In genomic region chr5:132971046-132971445, GRCm38 (mm10) we compare ENCODE assay signal across 11 mouse cellular contexts.
DNase-seq lines count a peak whose midpoint lies in the region; ATAC-seq and TF ChIP-seq lines count a peak whose summit lies in the region.
"Had no signal": no experiment of that assay in that cellular context is flagged by ENCODE, and none has a peak within 500 bp of the region (broad histone marks: within the 10 kb centered on the region; RNA-seq: fewer than 3 reads in every experiment).

No protein-coding gene starts in this region.

- H3K27ac ChIP-seq in heart, embryonic 11.5 days (ENCODE audit: low read depth, low read length): no peak overlapping the region
- no peak overlapping the region for H3K27ac ChIP-seq in lung, embryonic 14.5 days (ENCODE audit: low read depth)
- no peak overlapping the region for H3K27ac ChIP-seq in kidney, embryonic 16.5 days (ENCODE audit: low read length)
- H3K27ac ChIP-seq: limb, embryonic 15.5 days had no signal

- no peak overlapping the region for H3K4me3 ChIP-seq in heart, embryonic 11.5 days (ENCODE audit: low read depth, low read length)
- no peak overlapping the region for H3K4me3 ChIP-seq in lung, embryonic 14.5 days (ENCODE audit: low read depth, low read length)
- no peak overlapping the region for H3K4me3 ChIP-seq in kidney, embryonic 16.5 days (ENCODE audit: low read length)
- H3K4me3 ChIP-seq: limb, embryonic 15.5 days had no signal

- H3K4me2 ChIP-seq in heart, embryonic 11.5 days: no peak overlapping the region
- H3K4me2 ChIP-seq in lung, embryonic 14.5 days: no peak overlapping the region
- H3K4me2 ChIP-seq in kidney, embryonic 16.5 days (replicated peaks; ENCODE audit: low read depth, low read length): no peak overlapping the region
- H3K4me2 ChIP-seq: limb, embryonic 15.5 days had no signal

- no peak overlapping the region for H3K9ac ChIP-seq in heart, embryonic 11.5 days (ENCODE audit: low read depth, low read length)
- H3K9ac ChIP-seq in lung, embryonic 14.5 days: no peak overlapping the region
- no peak overlapping the region for H3K9ac ChIP-seq in kidney, embryonic 16.5 days (replicated peaks; ENCODE audit: low read length)
- H3K9ac ChIP-seq: limb, embryonic 15.5 days had no signal

- no peak for TF ChIP-seq CTCF in lung, embryonic 14.5 days (IDR thresholded peaks at IDR 0.05; ENCODE audit: low read depth)
- no peak for TF ChIP-seq CTCF in brain, embryonic 14.5 days (IDR thresholded peaks at IDR 0.05; ENCODE audit: borderline replicate concordance, extremely low read depth, insufficient read depth, insufficient read length)

- no peaks in the 10 kb centered on the region for H3K27me3 ChIP-seq in heart, embryonic 11.5 days (ENCODE audit: control insufficient read depth, insufficient read depth, low read length)
- no peaks in the 10 kb centered on the region for H3K27me3 ChIP-seq in lung, embryonic 14.5 days (ENCODE audit: insufficient read depth, low read length)
- H3K27me3 ChIP-seq in kidney, embryonic 16.5 days (ENCODE audit: insufficient read depth, low read length): no peaks in the 10 kb centered on the region
- H3K27me3 ChIP-seq: limb, embryonic 15.5 days had no signal

- no peak for ATAC-seq in heart, embryonic 11.5 days (replicated peaks; ENCODE audit: insufficient number of reproducible peaks, low FRiP score, low TSS enrichment)
- no peak for ATAC-seq in lung, embryonic 14.5 days (ENCODE audit: insufficient read depth)
- ATAC-seq in kidney, embryonic 16.5 days (ENCODE audit: low FRiP score, low TSS enrichment): no peak

- H3K4me1 ChIP-seq in heart, embryonic 11.5 days (ENCODE audit: control insufficient read depth, insufficient read depth, low read length): no peaks in the 10 kb centered on the region
- no peaks in the 10 kb centered on the region for H3K4me1 ChIP-seq in lung, embryonic 14.5 days (ENCODE audit: insufficient read depth)
- peaks cover 4% of the 10 kb centered on the region; the same call in 1 of the 2 replicates for H3K4me1 ChIP-seq in kidney, embryonic 16.5 days (ENCODE audit: insufficient read depth, low read length)

- no peak for TF ChIP-seq POLR2A in brain, embryonic 14.5 days (IDR thresholded peaks at IDR 0.05; ENCODE audit: borderline replicate concordance, extremely low read depth, insufficient read depth, insufficient read length, poor library complexity, severe bottlenecking)

- peak; percentile 7 for DNase-seq in heart, postnatal 4 days
- peak; percentile 49 for DNase-seq in lung, embryonic 14.5 days
- DNase-seq in lung, postnatal 36 days: no peak
- DNase-seq in Muller cell, postnatal 12 days (ENCODE audit: inconsistent ontology term): peak; percentile 50
- DNase-seq in brain, embryonic 14.5 days (ENCODE audit: low read depth): peak; percentile 78
- DNase-seq: lung, adult 2 months; spleen, adult 18-20 months; thymus, postnatal 25 days had no signal

- no peaks in the 10 kb centered on the region for H3K9me3 ChIP-seq in heart, embryonic 11.5 days (replicated peaks; ENCODE audit: control insufficient read depth, low read length)
- H3K9me3 ChIP-seq in lung, embryonic 14.5 days (ENCODE audit: low read depth, low read length): no peaks in the 10 kb centered on the region
- peaks cover 8% of the 10 kb centered on the region; the same call in 1 of the 2 replicates for H3K9me3 ChIP-seq in kidney, embryonic 16.5 days (ENCODE audit: low read length)
- H3K9me3 ChIP-seq: limb, embryonic 15.5 days had no signal

- WGBS in heart, embryonic 11.5 days (ENCODE audit: insufficient replicate concordance): 78% methylated on average over 7 of the region's 7 CpGs
- WGBS in lung, embryonic 14.5 days: 59% methylated on average over 7 of the region's 7 CpGs
- 72% methylated on average over 7 of the region's 7 CpGs for WGBS in kidney, embryonic 16.5 days

- H3K36me3 ChIP-seq in heart, embryonic 11.5 days (ENCODE audit: control insufficient read depth, insufficient read depth, low read length): no peaks in the 10 kb centered on the region
- no peaks in the 10 kb centered on the region for H3K36me3 ChIP-seq in lung, embryonic 14.5 days (ENCODE audit: insufficient read depth)
- no peaks in the 10 kb centered on the region for H3K36me3 ChIP-seq in kidney, embryonic 16.5 days (ENCODE audit: insufficient read depth, low read length)
- H3K36me3 ChIP-seq: limb, embryonic 15.5 days had no signal
